Mouse (Mus musculus): Measurements from ENCODE around the gene Nutf2. TPM values are rescaled to one million over a fixed set of nuclear protein-coding genes. Genes with fewer than 3 reads are reported as not detected.
A peak's percentile ranks its signal among the peaks of the same experiment; 100 is the strongest.

Nutf2 gene
- polyA plus RNA-seq (2014; fragmentation: Nextera tagmentation; extraction: Ambion mirVana), result 265 and 276 TPM in 2 replicates

GRCm38 (mm10) chr8:105860143-105860981, at the start of gene Nutf2:
Gene Nutf2 (plus strand): TSS chr8:105860580.
- Histone ChIP-seq H3K4me2 (replicated peaks; ENCODE audit: low read depth, low read length) (peak within 1 kb of the TSS; percentile 57), H3K36me3 (ENCODE audit: control insufficient read depth, insufficient read depth, low read length) (peaks cover 4% of the 10 kb centered on the region), H3K27me3 (ENCODE audit: control insufficient read depth, insufficient read depth, low read length) (no peaks in the 10 kb centered on the region), H3K9ac (replicated peaks; ENCODE audit: low read depth, low read length) (peak within 1 kb of the TSS; percentile 93), H3K9me3 (ENCODE audit: control insufficient read depth, low read depth, low read length) (no peaks in the 10 kb centered on the region), H3K27ac (ENCODE audit: low read length) (peak within 1 kb of the TSS; percentile 93), H3K4me3 (ENCODE audit: low read depth, low read length) (peak within 1 kb of the TSS; percentile 92), H3K4me1 (ENCODE audit: control insufficient read depth, insufficient read depth, low read length) (peaks cover 29% of the 10 kb centered on the region)
- ATAC-seq (ENCODE audit: insufficient number of reproducible peaks, insufficient read depth, low FRiP score, low read depth), result peak; percentile 98
- WGBS, result under 1% methylated on average over 58 of the region's 59 CpGs

- Histone ChIP-seq H3K36me3 (ENCODE audit: control insufficient read depth, insufficient read depth, low read length) (peaks cover 12% of the 10 kb centered on the region; the same call in 1 of the 2 replicates), H3K4me2 (replicated peaks; ENCODE audit: low read depth, low read length) (no peak overlapping the region), H3K27me3 (ENCODE audit: control insufficient read depth, insufficient read depth, low read length) (no peaks in the 10 kb centered on the region), H3K4me1 (ENCODE audit: control insufficient read depth, insufficient read depth, low read length) (no peaks in the 10 kb centered on the region), H3K4me3 (ENCODE audit: low read depth, low read length) (no peak overlapping the region), H3K9ac (replicated peaks; ENCODE audit: low read depth, low read length) (no peak overlapping the region), H3K9me3 (ENCODE audit: control insufficient read depth, low read depth, low read length) (no peaks in the 10 kb centered on the region), H3K27ac (ENCODE audit: low read length) (no peak overlapping the region)
- WGBS, result 89% methylated on average over 10 of the region's 10 CpGs
- no peak for ATAC-seq (ENCODE audit: insufficient number of reproducible peaks, insufficient read depth, low FRiP score, low read depth)
Observed at GRCm38 (mm10) chr8:105811061-105811460, 49.3 kb upstream of the Nutf2 start.

- Histone ChIP-seq H3K9ac (replicated peaks; ENCODE audit: low read depth, low read length) (no peak overlapping the region), H3K4me1 (ENCODE audit: control insufficient read depth, insufficient read depth, low read length) (no peaks in the 10 kb centered on the region), H3K36me3 (ENCODE audit: control insufficient read depth, insufficient read depth, low read length) (peaks cover 12% of the 10 kb centered on the region; the same call in 1 of the 2 replicates), H3K27ac (ENCODE audit: low read length) (no peak overlapping the region), H3K4me3 (ENCODE audit: low read depth, low read length) (no peak overlapping the region), H3K27me3 (ENCODE audit: control insufficient read depth, insufficient read depth, low read length) (no peaks in the 10 kb centered on the region), H3K4me2 (replicated peaks; ENCODE audit: low read depth, low read length) (no peak overlapping the region), H3K9me3 (ENCODE audit: control insufficient read depth, low read depth, low read length) (no peaks in the 10 kb centered on the region)
- ATAC-seq (ENCODE audit: insufficient number of reproducible peaks, insufficient read depth, low FRiP score, low read depth), result no peak
- 75% methylated on average over 3 of the region's 3 CpGs for WGBS
Observed at GRCm38 (mm10) chr8:105811543-105811942, 48.8 kb upstream of the Nutf2 start.

GRCm38 (mm10) chr8:105812511-105812910, 47.9 kb upstream of the Nutf2 start:
- Histone ChIP-seq H3K36me3 (ENCODE audit: control insufficient read depth, insufficient read depth, low read length) (peaks cover 12% of the 10 kb centered on the region; the same call in 1 of the 2 replicates), H3K4me3 (ENCODE audit: low read depth, low read length) (no peak overlapping the region), H3K27ac (ENCODE audit: low read length) (no peak overlapping the region), H3K4me2 (replicated peaks; ENCODE audit: low read depth, low read length) (no peak overlapping the region), H3K27me3 (ENCODE audit: control insufficient read depth, insufficient read depth, low read length) (no peaks in the 10 kb centered on the region), H3K4me1 (ENCODE audit: control insufficient read depth, insufficient read depth, low read length) (no peaks in the 10 kb centered on the region), H3K9me3 (ENCODE audit: control insufficient read depth, low read depth, low read length) (no peaks in the 10 kb centered on the region), H3K9ac (replicated peaks; ENCODE audit: low read depth, low read length) (no peak overlapping the region)
- ATAC-seq (ENCODE audit: insufficient number of reproducible peaks, insufficient read depth, low FRiP score, low read depth), result no peak
- WGBS, result 87% methylated on average over 5 of the region's 5 CpGs

GRCm38 (mm10) chr8:105813241-105813640, 47.1 kb upstream of the Nutf2 start:
- no peaks in the 10 kb centered on the region for H3K4me1 ChIP-seq (ENCODE audit: control insufficient read depth, insufficient read depth, low read length)
- peaks cover 12% of the 10 kb centered on the region; the same call in 1 of the 2 replicates for H3K36me3 ChIP-seq (ENCODE audit: control insufficient read depth, insufficient read depth, low read length)
- no peak overlapping the region for H3K27ac ChIP-seq (ENCODE audit: low read length)
- H3K4me2 ChIP-seq (replicated peaks; ENCODE audit: low read depth, low read length), result no peak overlapping the region
- H3K4me3 ChIP-seq (ENCODE audit: low read depth, low read length), result no peak overlapping the region
- ATAC-seq (ENCODE audit: insufficient number of reproducible peaks, insufficient read depth, low FRiP score, low read depth), result no peak
- no peak overlapping the region for H3K9ac ChIP-seq (replicated peaks; ENCODE audit: low read depth, low read length)
- no peaks in the 10 kb centered on the region for H3K9me3 ChIP-seq (ENCODE audit: control insufficient read depth, low read depth, low read length)
- 95% methylated on average over 6 of the region's 6 CpGs for WGBS
- H3K27me3 ChIP-seq (ENCODE audit: control insufficient read depth, insufficient read depth, low read length), result no peaks in the 10 kb centered on the region

GRCm38 (mm10) chr8:105819659-105820058, 40.7 kb upstream of the Nutf2 start:
- Histone ChIP-seq H3K4me1 (ENCODE audit: control insufficient read depth, insufficient read depth, low read length) (no peaks in the 10 kb centered on the region), H3K4me3 (ENCODE audit: low read depth, low read length) (no peak overlapping the region), H3K27ac (ENCODE audit: low read length) (no peak overlapping the region), H3K9ac (replicated peaks; ENCODE audit: low read depth, low read length) (no peak overlapping the region), H3K9me3 (ENCODE audit: control insufficient read depth, low read depth, low read length) (no peaks in the 10 kb centered on the region), H3K27me3 (ENCODE audit: control insufficient read depth, insufficient read depth, low read length) (no peaks in the 10 kb centered on the region), H3K4me2 (replicated peaks; ENCODE audit: low read depth, low read length) (no peak overlapping the region), H3K36me3 (ENCODE audit: control insufficient read depth, insufficient read depth, low read length) (peaks cover 15% of the 10 kb centered on the region)
- WGBS, result 90% methylated on average over 3 of the region's 3 CpGs
- ATAC-seq (ENCODE audit: insufficient number of reproducible peaks, insufficient read depth, low FRiP score, low read depth), result no peak

- 92% methylated on average over 1 of the region's 1 CpGs for WGBS
- peak; percentile 94; the same call in 1 of the 2 replicates for ATAC-seq (ENCODE audit: insufficient number of reproducible peaks, insufficient read depth, low FRiP score, low read depth)
- no peaks in the 10 kb centered on the region for H3K9me3 ChIP-seq (ENCODE audit: control insufficient read depth, low read depth, low read length)
- peaks cover 19% of the 10 kb centered on the region; the same call in 1 of the 2 replicates for H3K36me3 ChIP-seq (ENCODE audit: control insufficient read depth, insufficient read depth, low read length)
- H3K27ac ChIP-seq (ENCODE audit: low read length), result no peak overlapping the region
- no peak overlapping the region for H3K9ac ChIP-seq (replicated peaks; ENCODE audit: low read depth, low read length)
- H3K4me2 ChIP-seq (replicated peaks; ENCODE audit: low read depth, low read length), result no peak overlapping the region
- no peak overlapping the region for H3K4me3 ChIP-seq (ENCODE audit: low read depth, low read length)
- H3K27me3 ChIP-seq (ENCODE audit: control insufficient read depth, insufficient read depth, low read length), result no peaks in the 10 kb centered on the region
- peaks cover 3% of the 10 kb centered on the region for H3K4me1 ChIP-seq (ENCODE audit: control insufficient read depth, insufficient read depth, low read length)
Observed at GRCm38 (mm10) chr8:105820925-105821324, 39.5 kb upstream of the Nutf2 start.

GRCm38 (mm10) chr8:105825506-105825905, 34.9 kb upstream of the Nutf2 start:
- no peak for ATAC-seq (ENCODE audit: insufficient number of reproducible peaks, insufficient read depth, low FRiP score, low read depth)
- Histone ChIP-seq H3K9ac (replicated peaks; ENCODE audit: low read depth, low read length) (no peak overlapping the region), H3K4me1 (ENCODE audit: control insufficient read depth, insufficient read depth, low read length) (peaks cover 7% of the 10 kb centered on the region), H3K27ac (ENCODE audit: low read length) (no peak overlapping the region), H3K36me3 (ENCODE audit: control insufficient read depth, insufficient read depth, low read length) (peaks cover 19% of the 10 kb centered on the region; the same call in 1 of the 2 replicates), H3K4me2 (replicated peaks; ENCODE audit: low read depth, low read length) (peak overlapping the region; percentile 67), H3K4me3 (ENCODE audit: low read depth, low read length) (peak overlapping the region; percentile 94; the same call in 1 of the 2 replicates), H3K27me3 (ENCODE audit: control insufficient read depth, insufficient read depth, low read length) (no peaks in the 10 kb centered on the region), H3K9me3 (ENCODE audit: control insufficient read depth, low read depth, low read length) (no peaks in the 10 kb centered on the region)
- WGBS, result 88% methylated on average over 4 of the region's 4 CpGs
